Mouse (Mus musculus) granulocyte monocyte progenitor cell, adult 5-6 weeks (primary cell): ENCODE measurements around the gene Srm. TPM values are rescaled to one million over a fixed set of nuclear protein-coding genes. Genes with fewer than 3 reads are reported as not detected.

Experiments used
- ATAC-seq: replicated peaks from 2 replicates; pipeline ENCODE4 v1.8.0; 2016; ENCODE audit warnings: mild to moderate bottlenecking, moderate TSS enrichment, inconsistent platforms; ENCODE audit not compliant: poor library complexity, severe bottlenecking
- total RNA-seq, 2 experiments: library from RNA; stranded (forward) in 1 of 2; stranded (reverse) in 1 of 2; fragments of 200-712, 200-1000 nt in 1 of 2; fragments of >200 nt in 1 of 2; fragmentation: Nextera tagmentation in 1 of 2; gene quantifications; 2 replicates each; pipeline ENCODE4 v1.2.3; 2014 to 2017

Srm gene
- total RNA-seq, 2 experiments from 2014 or later = 63.4 to 230 TPM

- ATAC-seq = peak; percentile 61
These were observed 40.9 kb downstream of the Srm start for GRCm38 (mm10) chr4:148632013-148632692.

DNA sequence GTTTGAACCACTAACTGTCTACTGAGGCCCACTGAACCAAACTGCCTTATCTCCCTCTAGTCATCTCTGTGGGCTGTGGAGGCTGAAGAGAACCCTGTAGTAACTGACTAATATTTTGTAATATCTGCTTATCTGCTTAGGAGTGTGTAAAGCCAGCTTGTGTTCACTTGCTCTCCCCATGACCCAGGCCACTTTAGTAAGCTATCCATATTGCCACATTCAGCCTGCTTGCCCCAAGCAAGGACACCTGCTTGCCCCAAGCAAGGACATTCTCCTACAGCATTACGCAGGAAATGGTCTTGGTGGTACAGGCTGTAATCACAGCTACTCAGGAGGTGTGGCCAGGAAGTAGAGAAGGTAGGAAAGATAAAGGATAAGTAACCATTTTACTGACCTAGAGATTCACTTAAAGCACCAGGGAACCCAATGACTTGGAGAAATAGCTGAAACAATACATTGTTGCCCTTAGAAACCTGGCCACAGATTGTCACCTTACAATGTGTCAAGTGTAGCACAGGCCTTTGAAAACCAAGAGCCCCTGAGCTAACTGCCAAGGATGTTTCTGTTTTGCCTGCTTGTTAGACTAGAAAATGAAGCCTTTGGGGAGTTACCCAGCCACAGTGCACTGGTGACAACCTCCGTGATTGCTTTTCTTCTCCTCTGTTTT lies 42.2 kb downstream of the Srm start:
- peak; percentile 86 for ATAC-seq

DNA sequence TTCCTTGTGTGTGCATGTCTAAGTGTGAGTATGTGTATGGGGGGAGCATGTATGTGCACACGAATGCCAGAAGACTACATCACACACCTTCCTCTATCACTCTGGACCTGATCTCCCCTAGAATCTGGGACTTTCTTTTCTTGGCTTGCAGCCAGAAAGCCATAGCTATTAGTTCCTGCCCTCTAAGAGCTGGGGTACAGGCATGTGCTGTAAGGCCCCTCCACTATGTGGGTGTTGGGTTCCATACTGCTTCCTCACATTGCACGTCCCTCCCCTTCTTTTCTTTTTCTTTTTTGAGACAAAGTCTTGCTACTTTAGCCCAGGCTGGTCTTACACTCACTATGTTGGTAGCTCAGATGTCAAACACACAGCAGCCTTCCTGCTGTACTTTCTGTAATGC lies 44.0 kb downstream of the Srm start:
- no peak for ATAC-seq

- no peak for ATAC-seq
These were observed 47.0 kb downstream of the Srm start for GRCm38 (mm10) chr4:148638302-148638701.

DNA sequence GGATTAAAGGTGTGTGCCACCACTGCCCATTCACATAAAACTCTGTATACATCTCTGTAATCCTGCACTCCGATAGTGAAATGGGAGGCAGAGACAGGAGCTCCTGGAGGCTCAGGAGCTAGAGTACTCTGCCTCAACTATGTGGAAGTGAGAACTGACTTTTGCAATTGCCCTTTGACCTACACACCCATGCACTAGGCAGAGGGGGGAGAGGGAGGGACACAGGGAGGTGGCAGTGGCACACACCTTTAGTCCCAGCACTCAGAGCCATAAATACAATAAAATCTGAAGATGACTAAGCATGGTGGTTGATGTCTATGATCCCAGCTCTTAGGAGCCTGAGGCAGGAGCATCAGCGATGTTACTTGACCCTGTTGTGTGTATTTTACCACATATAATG lies 48.2 kb downstream of the Srm start:
- peak; percentile 39; the same call in 1 of the 2 replicates for ATAC-seq

DNA sequence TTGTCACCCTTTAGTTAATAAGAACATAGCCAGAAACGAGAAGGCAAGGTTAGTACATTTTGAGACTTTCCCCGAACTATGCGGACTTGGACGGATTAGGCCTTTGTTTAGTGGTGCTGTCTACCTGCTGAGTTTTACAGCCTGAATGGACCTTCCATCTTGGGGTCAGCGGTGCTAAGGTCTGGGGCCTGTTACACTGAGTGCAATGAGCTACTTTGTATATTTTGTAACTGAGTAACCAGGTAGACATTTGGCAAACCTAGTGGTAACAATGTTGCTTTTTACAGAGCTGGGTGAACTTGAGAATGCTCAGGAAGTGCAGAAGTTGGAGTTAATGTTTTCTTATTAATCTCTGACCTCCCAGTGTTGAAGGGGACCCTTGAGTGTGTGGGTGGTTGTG lies 49.8 kb downstream of the Srm start:
- ATAC-seq = no peak

GRCm38 (mm10) chr4:148643291-148644156 lies 52.2 kb downstream of the Srm start, which contains the start of gene Gm572:
Gene Gm572, plus strand, starts transcription at chr4:148643317.
- peak; percentile 66 for ATAC-seq

DNA sequence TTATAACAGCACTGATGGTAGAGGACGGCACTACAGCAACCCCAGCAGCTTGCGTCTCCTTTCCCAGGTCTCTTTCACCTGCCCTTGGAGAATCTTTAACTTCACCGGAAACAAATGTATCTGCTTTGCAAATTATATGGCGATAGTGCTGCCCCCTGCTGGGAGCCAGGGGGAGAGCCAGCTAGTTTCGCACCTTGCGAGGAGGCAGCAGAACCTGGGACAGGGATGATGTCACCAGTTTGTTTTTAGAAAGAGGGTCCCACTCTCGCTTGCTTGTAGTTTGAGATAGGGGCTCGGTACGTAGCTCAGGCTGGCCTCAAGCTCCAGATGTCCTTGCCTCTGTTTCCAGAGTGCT lies 52.8 kb downstream of the Srm start:
- peak; percentile 83 for ATAC-seq

Other genes starting within 250 kb of the Srm start
- gene Ubiad1, start 146.7 kb upstream of the Srm start, total RNA-seq (2014; fragmentation: Nextera tagmentation) = 7.9 and 16.8 TPM in 2 replicates
- 9.5 and 12.2 TPM in 2 replicates for gene Ubiad1, start 146.7 kb upstream of the Srm start, total RNA-seq (2017)
- 25.6 and 51.9 TPM in 2 replicates for gene Mtor, start 142.9 kb upstream of the Srm start, total RNA-seq (2014; fragmentation: Nextera tagmentation)
- 16.5 and 17.8 TPM in 2 replicates for gene Mtor, start 142.9 kb upstream of the Srm start, total RNA-seq (2017)
- not detected in 2 replicates for gene Angptl7, start 91.0 kb upstream of the Srm start, total RNA-seq (2014; fragmentation: Nextera tagmentation)
- 0.39 TPM in 1 of 2 replicates, not detected in the other for gene Angptl7, start 91.0 kb upstream of the Srm start, total RNA-seq (2017)
- gene Exosc10, start 33.1 kb upstream of the Srm start, total RNA-seq (2014; fragmentation: Nextera tagmentation) = 63.9 and 80.2 TPM in 2 replicates
- 57.7 and 62.5 TPM in 2 replicates for gene Exosc10, start 33.1 kb upstream of the Srm start, total RNA-seq (2017)
- 0.47 TPM in 1 of 2 replicates, not detected in the other for gene Masp2, start 11.1 kb downstream of the Srm start, total RNA-seq (2014; fragmentation: Nextera tagmentation)
- gene Masp2, start 11.1 kb downstream of the Srm start, total RNA-seq (2017) = 0.46 and 0.65 TPM in 2 replicates
- gene Tardbp, start 35.5 kb downstream of the Srm start, total RNA-seq (2014; fragmentation: Nextera tagmentation) = 411 and 464 TPM in 2 replicates
- gene Tardbp, start 35.5 kb downstream of the Srm start, total RNA-seq (2017) = 541 and 579 TPM in 2 replicates
- not detected in 2 replicates for gene Gm572, start 51.8 kb downstream of the Srm start, total RNA-seq (2014; fragmentation: Nextera tagmentation)
- not detected in 2 replicates for gene Gm572, start 51.8 kb downstream of the Srm start, total RNA-seq (2017)
- 6.3 and 8.3 TPM in 2 replicates for gene Casz1, start 212.9 kb downstream of the Srm start, total RNA-seq (2014; fragmentation: Nextera tagmentation)
- 2.8 and 3.1 TPM in 2 replicates for gene Casz1, start 212.9 kb downstream of the Srm start, total RNA-seq (2017)